Mouse (Mus musculus): ENCODE results near the gene Zbtb38. TPM values are rescaled to one million over a fixed set of nuclear protein-coding genes. Genes with fewer than 3 reads are reported as not detected.

Gene Zbtb38
- total RNA-seq, 1 experiment, result 16.0 TPM

DNA sequence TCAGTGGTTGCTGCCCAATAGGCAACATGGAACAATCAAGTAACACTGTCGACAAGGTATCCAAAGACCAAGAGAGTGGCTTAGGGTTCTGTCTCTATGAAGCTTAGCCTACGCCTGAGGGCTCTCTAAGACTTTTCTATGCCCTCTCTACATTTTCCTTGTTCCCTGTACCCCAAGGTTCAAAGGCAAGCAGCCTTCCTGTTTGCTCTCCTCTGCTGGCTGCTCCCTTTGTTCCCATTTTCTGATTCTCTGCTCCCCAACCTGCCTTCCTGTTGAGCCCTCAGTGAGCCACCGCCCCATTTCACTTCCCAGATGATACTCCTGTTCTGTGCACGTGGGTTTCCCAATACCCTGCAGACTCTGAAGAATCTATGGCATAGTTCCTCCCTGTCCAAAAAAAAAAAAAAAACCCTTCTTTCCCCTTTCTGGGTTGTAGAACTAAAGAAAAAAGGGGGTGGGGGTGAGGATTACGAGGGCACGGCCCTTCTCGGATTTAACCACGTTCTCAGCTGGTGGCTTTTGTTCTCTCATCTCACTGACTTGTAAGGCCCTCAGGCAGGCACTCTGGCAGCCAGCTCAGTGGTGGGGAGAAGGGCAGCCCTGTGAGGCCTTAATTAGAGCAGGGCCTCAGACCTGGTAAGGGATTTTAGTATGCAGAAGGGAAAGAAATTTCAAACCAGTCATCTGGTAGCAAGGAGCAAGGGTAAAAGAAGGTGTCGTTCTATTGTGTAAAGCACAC, 26.9 kb downstream of the Zbtb38 start:
- peak; percentile 56 for DNase-seq (ENCODE audit: low read depth, low spot score)
- H3K27ac ChIP-seq (ENCODE audit: insufficient read depth, low read depth, low read length, poor library complexity, severe bottlenecking), result peak overlapping the region; percentile 92
- no peaks in the 10 kb centered on the region for H3K36me3 ChIP-seq (ENCODE audit: control insufficient read depth, insufficient read depth, low read length, poor library complexity, severe bottlenecking)
- in situ Hi-C loops (cut with MboI; ENCODE audit: low sequenced_read_pairs in 2 of 2, unreplicated experiment in 2 of 2), result no loop called here
- peaks cover 2 to 34% of the 10 kb centered on the region in 2 experiments for H3K4me1 ChIP-seq (ENCODE audit: control insufficient read depth in 2 of 2, insufficient read depth in 2 of 2, low read length in 2 of 2, poor library complexity in 1 of 2)
- TF ChIP-seq ZNF384 (IDR thresholded peaks at IDR 0.05; ENCODE audit: low read depth, low read length) (peak; percentile 90), CHD2 (IDR thresholded peaks at IDR 0.05; ENCODE audit: low read depth, low read length) (no peak), MAFK (IDR thresholded peaks at IDR 0.05; ENCODE audit: insufficient read depth, low read depth, low read length) (no peak)
- peak overlapping the region; percentile 22; the same call in 1 of the 2 replicates for H3K9ac ChIP-seq (ENCODE audit: insufficient read depth, low read depth, low read length, poor library complexity, severe bottlenecking)
- H3K4me3 ChIP-seq (ENCODE audit: insufficient read depth in 1 of 2, low read depth in 1 of 2, low read length in 2 of 2, poor library complexity in 1 of 2, severe bottlenecking in 1 of 2), result no peak overlapping the region
- H3K9me3 ChIP-seq (ENCODE audit: control insufficient read depth, insufficient read depth, low read depth, low read length), result no peaks in the 10 kb centered on the region

DNA sequence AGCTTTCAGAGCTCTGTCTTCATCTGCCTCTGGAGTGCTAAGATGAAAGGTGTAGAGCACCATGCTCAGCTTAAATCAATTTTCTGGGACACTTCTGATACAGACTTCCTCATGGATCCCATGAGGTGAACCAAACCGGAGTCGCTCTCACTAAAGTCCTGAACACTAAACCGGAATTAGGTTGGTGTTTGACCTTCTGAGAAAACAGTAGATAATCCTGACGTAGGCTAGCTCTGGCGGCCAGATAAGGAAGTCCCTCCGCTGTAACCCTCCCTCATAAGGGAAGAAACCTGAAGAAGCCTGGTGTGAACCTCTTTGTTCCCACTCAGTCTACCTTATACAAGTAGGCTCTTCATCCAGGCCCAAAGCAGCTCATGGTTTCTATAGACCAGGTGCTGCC, 29.0 kb downstream of the Zbtb38 start:
- no peak for DNase-seq (ENCODE audit: low read depth, low spot score)
- no peak for TF ChIP-seq ZC3H11A (IDR thresholded peaks at IDR 0.05; ENCODE audit: borderline replicate concordance, low read depth, low read length)
- no peak for TF ChIP-seq CHD2 (IDR thresholded peaks at IDR 0.05; ENCODE audit: low read depth, low read length)
- no peak for TF ChIP-seq ZNF384 (IDR thresholded peaks at IDR 0.05; ENCODE audit: low read depth, low read length)
- no peak for TF ChIP-seq MAFK (IDR thresholded peaks at IDR 0.05; ENCODE audit: insufficient read depth, low read depth, low read length)
- TF ChIP-seq HCFC1 (IDR thresholded peaks at IDR 0.05; ENCODE audit: borderline replicate concordance, insufficient read depth, low read length), result no peak
- Histone ChIP-seq H3K9me3 (ENCODE audit: control insufficient read depth, insufficient read depth, low read depth, low read length) (no peaks in the 10 kb centered on the region), H3K27ac (ENCODE audit: insufficient read depth, low read depth, low read length, poor library complexity, severe bottlenecking) (no peak overlapping the region; the same call in 1 of the 2 replicates), H3K4me3 (ENCODE audit: insufficient read depth in 1 of 2, low read depth in 1 of 2, low read length in 2 of 2, poor library complexity in 1 of 2, severe bottlenecking in 1 of 2) (no peak overlapping the region), H3K36me3 (ENCODE audit: control insufficient read depth, insufficient read depth, low read length, poor library complexity, severe bottlenecking) (no peaks in the 10 kb centered on the region), H3K4me1 (ENCODE audit: control insufficient read depth in 2 of 2, insufficient read depth in 2 of 2, low read length in 2 of 2, poor library complexity in 1 of 2) (peaks cover 2 to 24% of the 10 kb centered on the region in 2 experiments), H3K9ac (ENCODE audit: insufficient read depth, low read depth, low read length, poor library complexity, severe bottlenecking) (no peak overlapping the region)
- in situ Hi-C loops (cut with MboI; ENCODE audit: low sequenced_read_pairs in 2 of 2, unreplicated experiment in 2 of 2), result no loop called here

DNA sequence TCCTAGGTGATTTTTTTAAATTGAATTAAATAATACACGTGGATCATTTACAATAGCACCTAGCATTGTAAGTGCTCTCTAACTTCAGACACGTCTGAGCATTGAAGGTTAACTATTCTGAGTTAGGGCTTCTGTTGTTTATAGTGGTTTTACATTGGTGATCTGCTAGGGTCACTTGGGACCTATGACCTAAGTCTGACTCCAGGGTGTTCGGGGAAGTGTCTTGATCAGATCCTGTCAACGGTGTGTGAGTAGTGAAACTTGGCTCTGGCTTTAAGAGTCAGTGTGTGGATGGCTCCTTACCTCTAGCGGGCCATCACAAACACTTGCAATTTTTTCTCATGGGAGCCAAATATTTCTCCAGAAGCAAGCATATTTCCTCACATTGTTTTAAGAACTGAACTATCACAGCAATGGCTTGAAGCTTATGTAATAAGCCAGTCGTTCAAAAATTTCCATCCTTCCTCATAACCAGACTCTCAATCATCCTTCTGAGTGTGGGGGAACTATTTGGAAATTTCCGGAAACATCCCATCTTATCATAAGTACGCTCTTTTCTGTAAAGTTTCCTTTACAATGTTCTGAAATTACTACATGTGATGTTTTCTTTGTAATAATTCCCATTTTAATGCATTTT, 31.4 kb downstream of the Zbtb38 start:
- no peak for TF ChIP-seq MAFK (IDR thresholded peaks at IDR 0.05; ENCODE audit: insufficient read depth, low read depth, low read length)
- no peak for DNase-seq (ENCODE audit: low read depth, low spot score)
- no peak overlapping the region for H3K27ac ChIP-seq (ENCODE audit: insufficient read depth, low read depth, low read length, poor library complexity, severe bottlenecking)
- in situ Hi-C loops (cut with MboI; ENCODE audit: low sequenced_read_pairs in 2 of 2, unreplicated experiment in 2 of 2), result no loop called here
- H3K4me3 ChIP-seq (ENCODE audit: insufficient read depth in 1 of 2, low read depth in 1 of 2, low read length in 2 of 2, poor library complexity in 1 of 2, severe bottlenecking in 1 of 2), result no peak overlapping the region
- no peaks in the 10 kb centered on the region for H3K36me3 ChIP-seq (ENCODE audit: control insufficient read depth, insufficient read depth, low read length, poor library complexity, severe bottlenecking)
- H3K9me3 ChIP-seq (ENCODE audit: control insufficient read depth, insufficient read depth, low read depth, low read length), result no peaks in the 10 kb centered on the region
- H3K4me1 ChIP-seq (ENCODE audit: control insufficient read depth in 2 of 2, insufficient read depth in 2 of 2, low read length in 2 of 2, poor library complexity in 1 of 2), result peaks cover 5 to 17% of the 10 kb centered on the region in 2 experiments
- H3K9ac ChIP-seq (ENCODE audit: insufficient read depth, low read depth, low read length, poor library complexity, severe bottlenecking), result no peak overlapping the region

GRCm38 (mm10) chr9:96720510-96721162, 32.0 kb downstream of the Zbtb38 start:
- Histone ChIP-seq H3K9ac (ENCODE audit: insufficient read depth, low read depth, low read length, poor library complexity, severe bottlenecking) (no peak overlapping the region), H3K27ac (ENCODE audit: insufficient read depth, low read depth, low read length, poor library complexity, severe bottlenecking) (no peak overlapping the region), H3K36me3 (ENCODE audit: control insufficient read depth, insufficient read depth, low read length, poor library complexity, severe bottlenecking) (no peaks in the 10 kb centered on the region), H3K9me3 (ENCODE audit: control insufficient read depth, insufficient read depth, low read depth, low read length) (no peaks in the 10 kb centered on the region), H3K4me1 (ENCODE audit: control insufficient read depth in 2 of 2, insufficient read depth in 2 of 2, low read length in 2 of 2, poor library complexity in 1 of 2) (peaks cover 6 to 17% of the 10 kb centered on the region in 2 experiments), H3K4me3 (ENCODE audit: insufficient read depth in 1 of 2, low read depth in 1 of 2, low read length in 2 of 2, poor library complexity in 1 of 2, severe bottlenecking in 1 of 2) (peak overlapping the region in 1 of 2 experiments; percentile 82; a peak in 1 of 4 replicates)
- no peak for TF ChIP-seq CHD2 (IDR thresholded peaks at IDR 0.05; ENCODE audit: low read depth, low read length)
- no peak for TF ChIP-seq ZNF384 (IDR thresholded peaks at IDR 0.05; ENCODE audit: low read depth, low read length)
- TF ChIP-seq HCFC1 (IDR thresholded peaks at IDR 0.05; ENCODE audit: borderline replicate concordance, insufficient read depth, low read length), result no peak
- no peak for TF ChIP-seq MAFK (IDR thresholded peaks at IDR 0.05; ENCODE audit: insufficient read depth, low read depth, low read length)
- TF ChIP-seq ZC3H11A (IDR thresholded peaks at IDR 0.05; ENCODE audit: borderline replicate concordance, low read depth, low read length), result no peak
- in situ Hi-C loops (cut with MboI; ENCODE audit: low sequenced_read_pairs in 2 of 2, unreplicated experiment in 2 of 2), result no loop called here
- no peak for DNase-seq (ENCODE audit: low read depth, low spot score)
